Mouse (Mus musculus) mature B cell (primary cell): ENCODE results near the gene Spatc1l.

Experiments used
- in situ Hi-C: fragments of 300-500 bp; cut with MboI; formaldehyde crosslinking; loops from 2 replicates; pipeline ENCODE4 v1.14.3; 2019

Spatc1l gene

DNA sequence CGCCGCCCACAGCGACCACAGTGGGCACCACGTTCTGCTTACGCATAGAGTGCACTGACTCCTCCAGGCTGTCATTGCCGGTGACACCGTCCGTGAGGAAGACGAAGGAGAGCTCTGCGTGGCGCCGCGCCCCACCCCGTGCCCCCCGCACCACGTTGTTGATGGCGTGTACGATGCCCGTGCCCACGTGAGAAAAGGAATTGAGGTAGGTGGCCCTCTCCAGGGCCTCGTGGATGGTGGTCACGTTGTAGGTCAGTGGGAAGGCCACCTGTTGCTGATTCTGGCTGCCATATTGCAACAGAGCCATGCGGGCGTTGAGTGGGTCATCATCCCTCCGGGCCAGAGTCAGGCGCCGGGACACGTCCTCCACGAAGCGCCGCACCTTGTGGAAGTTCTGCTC is 34.3 kb downstream of the Spatc1l start:
- in situ Hi-C loops: no loop called here

DNA sequence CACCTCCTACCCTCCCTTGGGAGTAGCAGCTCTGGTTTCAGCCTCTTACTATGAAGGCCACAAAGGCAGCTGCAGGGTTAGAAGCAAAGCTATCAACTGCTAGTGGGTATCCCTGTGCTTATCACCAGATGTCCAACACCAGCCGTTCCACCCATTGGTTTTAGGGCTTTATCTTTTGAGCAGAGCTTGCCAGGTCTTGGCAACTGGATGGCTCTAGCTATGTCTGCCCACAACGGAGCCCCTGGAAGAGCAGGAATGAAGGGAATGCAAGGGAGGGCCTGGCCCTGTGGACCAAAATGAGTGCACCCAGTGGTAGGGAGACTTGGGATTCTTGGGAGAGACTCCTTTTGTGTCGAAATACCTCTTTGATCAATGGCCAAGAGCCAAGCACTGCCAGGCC is 40.6 kb downstream of the Spatc1l start:
- in situ Hi-C loops: no loop called here

DNA sequence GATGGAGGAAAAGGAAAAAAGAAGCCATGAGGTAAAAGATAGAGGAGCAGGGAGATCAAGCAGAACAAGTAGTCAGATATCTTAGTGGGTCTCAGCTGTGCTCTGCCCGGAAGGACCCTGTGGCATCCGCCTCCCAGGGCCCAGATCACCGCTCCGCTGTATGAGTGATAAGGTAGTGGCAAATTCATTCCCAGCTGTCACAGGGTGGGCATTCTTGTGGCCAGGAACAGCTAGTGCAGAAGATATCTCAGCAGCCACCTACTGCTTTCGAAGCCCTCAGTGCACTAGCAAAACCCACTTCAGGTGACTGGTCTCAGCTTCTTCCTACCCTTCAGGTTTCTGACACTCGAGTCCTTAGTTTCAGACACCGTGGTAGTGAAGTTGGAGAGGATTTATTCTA is 50.4 kb downstream of the Spatc1l start:
- in situ Hi-C loops: no loop called here
